Mouse (Mus musculus) c-Kit-negative CD71-positive TER-119-positive erythroid progenitor cells, embryonic 14.5 days (primary cell): Measurements from ENCODE around the gene Ezh1.

Source experiments
- DNase-seq: peaks from one replicate; pipeline ENCODE4 v3.0.0-alpha.2; 2013; ENCODE audit warnings: low read depth, low spot score

Ezh1 gene

GRCm38 (mm10) chr11:101226065-101226701 lies at the start of gene Ezh1:
Gene Ezh1 (minus strand): TSS chr11:101226463.
- DNase-seq = peak; percentile 76

- no peak for DNase-seq
Measured at GRCm38 (mm10) chr11:101275309-101275708, 49.0 kb upstream of the Ezh1 start.

- DNase-seq = no peak
Measured at GRCm38 (mm10) chr11:101272446-101272845, 46.2 kb upstream of the Ezh1 start.

GRCm38 (mm10) chr11:101269577-101270116 lies 43.4 kb upstream of the Ezh1 start:
- no peak for DNase-seq

- no peak for DNase-seq
Measured at GRCm38 (mm10) chr11:101265906-101266305, 39.6 kb upstream of the Ezh1 start.

GRCm38 (mm10) chr11:101264954-101265471 lies 38.8 kb upstream of the Ezh1 start:
- no peak for DNase-seq

GRCm38 (mm10) chr11:101263989-101264280 lies 37.7 kb upstream of the Ezh1 start:
- DNase-seq = no peak

- no peak for DNase-seq
Measured at GRCm38 (mm10) chr11:101263138-101263988, 37.1 kb upstream of the Ezh1 start.

GRCm38 (mm10) chr11:101262272-101262967 lies 36.2 kb upstream of the Ezh1 start:
- DNase-seq = no peak

- DNase-seq = no peak
Measured at GRCm38 (mm10) chr11:101260826-101261380, 34.6 kb upstream of the Ezh1 start.

GRCm38 (mm10) chr11:101259948-101260825 lies 33.9 kb upstream of the Ezh1 start, which contains the start of gene Wnk4:
Gene Wnk4 (plus strand): TSS chr11:101260567.
- DNase-seq = peak; percentile 62

- DNase-seq = no peak
Measured at GRCm38 (mm10) chr11:101259261-101259712, 33.0 kb upstream of the Ezh1 start.

GRCm38 (mm10) chr11:101255826-101256775 lies 29.8 kb upstream of the Ezh1 start:
- DNase-seq = no peak

- DNase-seq = peak; percentile 77
Measured at GRCm38 (mm10) chr11:101253613-101254389, 27.5 kb upstream of the Ezh1 start, which contains the start of gene Vps25. Gene Vps25 (plus strand): TSS chr11:101253707.

- peak; percentile 44 for DNase-seq
Measured at GRCm38 (mm10) chr11:101252941-101253340, 26.7 kb upstream of the Ezh1 start.

- no peak for DNase-seq
Measured at GRCm38 (mm10) chr11:101251031-101251430, 24.8 kb upstream of the Ezh1 start.

GRCm38 (mm10) chr11:101248258-101248994 lies 22.2 kb upstream of the Ezh1 start:
- peak; percentile 64 for DNase-seq

GRCm38 (mm10) chr11:101247521-101248030 lies 21.3 kb upstream of the Ezh1 start:
- no peak for DNase-seq
